Mouse (Mus musculus) mouse embryonic stem cell (cell line): ENCODE results near the gene Nmu.

Experiments used
- in situ Hi-C, 2 experiments: fragments of 300-500 bp; cut with MboI; formaldehyde crosslinking; loops; 1 replicate in 1 of 2; 3 replicates in 1 of 2; pipeline ENCODE4 v1.14.3; 2019 to 2020; ENCODE audit warnings: low sequenced_read_pairs in 2 of 2, low pct_unique_long_range_greater_than_20kb in 1 of 2, mixed read lengths in 1 of 2; ENCODE audit not compliant: unreplicated experiment in 1 of 2

Nmu gene

GRCm38 (mm10) chr5:76363453-76364104, at the start of gene Nmu:
TSS of gene Nmu (minus strand) at chr5:76363788.
- in situ Hi-C loops, result no loop called here

GRCm38 (mm10) chr5:76411697-76412096, 48.1 kb upstream of the Nmu start:
- in situ Hi-C loops, result loop anchor here in 1 of 2 experiments (25.0 kb wide), 1 partner anchor 549 kb away; no protein-coding TSS in a partner anchor

GRCm38 (mm10) chr5:76394382-76394781, 30.8 kb upstream of the Nmu start:
- in situ Hi-C loops, result no loop called here

- in situ Hi-C loops, result no loop called here
Measured at GRCm38 (mm10) chr5:76389041-76389795, 25.6 kb upstream of the Nmu start.

GRCm38 (mm10) chr5:76388474-76388873, 24.9 kb upstream of the Nmu start:
- in situ Hi-C loops, result no loop called here

- in situ Hi-C loops, result no loop called here
Measured at GRCm38 (mm10) chr5:76383673-76384072, 20.1 kb upstream of the Nmu start.

GRCm38 (mm10) chr5:76381836-76382235, 18.2 kb upstream of the Nmu start:
- in situ Hi-C loops, result no loop called here

GRCm38 (mm10) chr5:76379216-76379615, 15.6 kb upstream of the Nmu start:
- in situ Hi-C loops, result no loop called here

- in situ Hi-C loops, result no loop called here
Measured at GRCm38 (mm10) chr5:76369215-76369840, 5.7 kb upstream of the Nmu start.

- in situ Hi-C loops, result no loop called here
Measured at GRCm38 (mm10) chr5:76365406-76365805, 1.8 kb upstream of the Nmu start.

GRCm38 (mm10) chr5:76360786-76361185, 2.8 kb downstream of the Nmu start:
- in situ Hi-C loops, result no loop called here

- in situ Hi-C loops, result no loop called here
Measured at GRCm38 (mm10) chr5:76360057-76360456, 3.5 kb downstream of the Nmu start.

GRCm38 (mm10) chr5:76351953-76352611, 11.5 kb downstream of the Nmu start:
- in situ Hi-C loops, result no loop called here

- in situ Hi-C loops, result no loop called here
Measured at GRCm38 (mm10) chr5:76351537-76351936, 12.1 kb downstream of the Nmu start.

- in situ Hi-C loops, result no loop called here
Measured at GRCm38 (mm10) chr5:76346137-76346536, 17.5 kb downstream of the Nmu start.

- in situ Hi-C loops, result no loop called here
Measured at GRCm38 (mm10) chr5:76340931-76341330, 22.7 kb downstream of the Nmu start.

GRCm38 (mm10) chr5:76337100-76337499, 26.5 kb downstream of the Nmu start:
- in situ Hi-C loops, result no loop called here

GRCm38 (mm10) chr5:76333833-76334232, 29.8 kb downstream of the Nmu start:
- in situ Hi-C loops, result no loop called here

- in situ Hi-C loops, result no loop called here
Measured at GRCm38 (mm10) chr5:76330953-76331352, 32.6 kb downstream of the Nmu start, which contains the start of gene Pdcl2. TSS of gene Pdcl2 (minus strand) at chr5:76331156.
